Mouse (Mus musculus) kidney, postnatal 14 days (tissue): ENCODE measurements at regions not wholly inside any gene's neighbourhood (a gene's known extent, or its start where the extent isn't known, plus 50 kb on each side); places are given as distances from the start of the nearest gene placed in this dataset.

Experiments used
- DNase-seq: peaks from one replicate; pipeline ENCODE4 v3.0.0; 2022; ENCODE audit warnings: mixed read lengths

DNA sequence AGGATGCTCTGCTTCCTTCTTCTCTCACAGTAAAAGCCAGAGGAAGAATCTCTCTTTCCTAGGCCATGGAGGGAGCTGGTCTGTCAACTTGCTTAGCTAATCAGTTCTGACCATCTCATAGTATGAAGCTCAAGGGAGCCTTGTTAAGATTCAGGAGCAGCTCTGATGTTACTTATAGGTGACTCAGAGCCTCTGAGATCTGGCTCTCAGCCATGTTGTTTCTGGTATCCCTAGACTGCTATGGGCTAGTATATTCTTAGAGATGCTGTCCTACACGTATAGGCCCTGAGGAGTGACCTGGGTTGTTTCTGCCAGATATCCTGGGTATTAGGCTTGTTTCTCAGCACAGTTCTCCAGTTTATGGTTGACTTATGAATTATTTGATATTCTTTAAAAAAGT is 160.9 kb downstream of the 4930564D02Rik start:
- no peak for DNase-seq

DNA sequence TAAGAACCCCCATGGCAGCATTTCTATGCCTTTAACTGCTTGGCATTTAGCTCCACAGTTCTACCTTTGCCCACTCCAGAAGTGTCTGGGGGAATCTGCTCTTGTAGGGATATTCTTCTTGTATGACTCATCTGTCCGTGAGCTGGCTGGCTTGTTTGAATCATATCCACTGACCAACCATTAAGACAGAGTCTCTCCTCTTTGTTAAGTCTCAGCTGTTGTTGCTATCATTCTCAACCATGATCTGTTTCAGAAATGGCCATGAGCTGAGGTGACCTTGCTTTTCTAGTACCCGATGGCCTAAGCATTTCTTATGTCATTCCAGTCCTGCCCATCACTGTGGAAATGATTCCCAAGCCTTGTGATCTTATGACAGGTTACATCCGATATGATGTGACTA is 161.8 kb downstream of the 4930564D02Rik start:
- DNase-seq = no peak

DNA sequence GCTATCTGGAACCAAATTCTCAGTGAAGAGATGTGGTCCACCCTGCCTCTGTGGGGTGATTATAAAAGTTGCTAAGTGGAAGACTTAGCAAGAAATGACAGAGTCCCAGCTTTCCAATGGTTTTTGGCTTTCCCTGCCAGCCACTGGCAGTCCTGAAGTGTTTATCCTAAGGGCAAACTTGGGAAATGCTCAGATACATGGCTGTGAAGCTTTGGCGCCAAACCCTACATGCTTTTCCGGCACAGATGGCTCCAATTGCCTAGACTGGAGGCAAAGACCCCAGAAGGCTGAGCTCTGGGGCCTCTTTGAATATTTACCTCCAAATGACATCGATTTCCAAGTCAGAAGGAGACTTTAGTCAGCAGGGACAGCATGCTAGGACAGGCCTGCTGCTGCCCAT is 174.4 kb downstream of the 4930564D02Rik start:
- DNase-seq = no peak

DNA sequence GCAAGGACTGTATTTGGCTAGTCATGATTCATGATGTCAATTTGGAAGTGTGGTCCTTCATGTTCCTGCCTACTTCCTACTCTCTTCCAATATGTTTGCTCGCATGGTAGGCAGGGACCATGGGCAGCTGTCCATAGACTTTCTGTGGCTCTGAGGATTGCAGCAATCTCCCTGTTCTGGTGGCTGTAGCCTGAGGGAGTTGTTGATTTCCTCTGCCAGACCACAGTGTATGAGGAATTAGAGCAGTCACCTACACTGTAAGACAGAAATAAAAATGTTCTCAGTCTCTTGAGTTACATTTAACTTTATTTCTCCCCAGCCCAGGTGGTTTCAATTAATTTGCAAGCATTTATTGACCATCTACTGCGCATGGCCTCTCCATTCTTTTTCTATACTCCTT is 190.5 kb downstream of the 4930564D02Rik start:
- no peak for DNase-seq

DNA sequence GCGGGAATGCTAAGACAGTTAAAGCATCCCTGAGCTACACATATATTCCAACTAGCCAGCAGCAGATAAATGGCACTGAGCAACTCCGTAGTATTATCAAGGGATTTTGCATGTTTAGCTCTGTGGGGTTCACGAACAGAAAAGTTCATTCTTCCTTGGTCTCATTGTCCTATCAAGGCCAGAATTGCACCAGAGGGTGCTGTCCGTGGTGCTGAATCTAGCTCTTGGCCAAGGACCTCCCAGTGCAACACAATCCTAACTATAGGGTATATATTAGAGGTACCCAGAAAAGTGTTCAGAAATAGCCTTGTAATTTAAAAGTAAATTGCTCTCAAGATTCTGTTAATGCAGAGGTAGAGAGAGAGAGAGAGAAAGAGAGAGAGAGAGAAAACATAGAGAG is 176.9 kb upstream of the Kcnd3 start:
- DNase-seq = peak; percentile 64

DNA sequence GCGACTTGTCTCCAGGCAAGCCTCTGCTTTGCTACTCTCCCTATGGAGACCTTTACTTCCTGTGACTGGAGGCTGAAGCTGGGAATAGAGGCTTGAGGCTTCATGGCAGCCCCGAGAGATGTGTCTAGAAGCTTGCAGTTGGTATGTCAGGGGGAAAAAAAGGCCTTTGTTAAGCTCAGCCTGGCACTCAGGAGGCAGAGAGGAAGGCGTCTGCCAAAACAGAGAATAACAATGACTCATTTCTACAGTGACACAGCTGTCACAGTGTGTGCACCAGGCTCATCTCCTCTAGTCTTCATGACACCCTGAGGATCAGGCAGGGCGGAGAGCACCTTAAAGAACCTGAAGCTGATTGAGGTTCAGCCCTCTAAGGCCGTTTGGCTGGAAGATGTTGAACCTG is 171.2 kb upstream of the Kcnd3 start:
- DNase-seq = no peak

DNA sequence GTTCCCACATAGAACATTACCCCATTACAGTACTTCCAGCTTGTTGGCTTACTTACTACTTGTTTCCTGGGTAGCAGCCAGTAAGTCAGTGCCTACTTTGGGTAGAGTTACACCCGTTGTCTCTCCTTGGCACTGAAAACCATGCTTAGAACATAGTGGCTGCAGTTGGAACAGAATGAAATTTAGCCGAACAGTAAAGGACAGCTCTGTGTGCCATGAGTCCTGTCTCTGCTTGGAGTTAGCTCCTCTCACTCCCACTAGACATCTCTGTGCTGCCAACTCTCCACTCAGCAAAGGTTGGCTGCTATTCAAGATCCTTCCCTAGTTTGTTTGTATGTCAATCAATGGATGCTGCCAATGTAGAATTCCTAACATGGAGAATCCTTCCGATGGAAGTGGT is 170.4 kb upstream of the Kcnd3 start:
- DNase-seq = no peak

DNA sequence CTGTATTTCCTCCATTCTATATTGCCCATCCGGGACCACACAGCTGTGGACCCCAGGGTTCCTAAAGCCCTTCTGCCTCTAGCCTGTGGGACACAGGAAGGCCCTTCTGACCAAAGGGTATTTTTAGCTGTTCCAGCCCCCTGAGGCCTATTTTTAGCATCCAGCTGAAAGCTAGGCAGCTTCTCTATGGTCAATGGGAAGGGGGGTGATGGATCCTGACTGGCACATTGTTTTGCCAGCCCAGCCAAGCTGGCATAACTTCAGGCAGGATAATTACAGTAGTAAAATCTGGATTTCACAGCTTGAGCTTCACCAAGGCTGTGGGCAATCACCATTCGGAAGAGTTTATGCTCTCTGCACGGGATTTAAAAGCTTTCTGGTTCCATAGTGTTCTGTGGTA is 153.9 kb upstream of the Kcnd3 start:
- no peak for DNase-seq

DNA sequence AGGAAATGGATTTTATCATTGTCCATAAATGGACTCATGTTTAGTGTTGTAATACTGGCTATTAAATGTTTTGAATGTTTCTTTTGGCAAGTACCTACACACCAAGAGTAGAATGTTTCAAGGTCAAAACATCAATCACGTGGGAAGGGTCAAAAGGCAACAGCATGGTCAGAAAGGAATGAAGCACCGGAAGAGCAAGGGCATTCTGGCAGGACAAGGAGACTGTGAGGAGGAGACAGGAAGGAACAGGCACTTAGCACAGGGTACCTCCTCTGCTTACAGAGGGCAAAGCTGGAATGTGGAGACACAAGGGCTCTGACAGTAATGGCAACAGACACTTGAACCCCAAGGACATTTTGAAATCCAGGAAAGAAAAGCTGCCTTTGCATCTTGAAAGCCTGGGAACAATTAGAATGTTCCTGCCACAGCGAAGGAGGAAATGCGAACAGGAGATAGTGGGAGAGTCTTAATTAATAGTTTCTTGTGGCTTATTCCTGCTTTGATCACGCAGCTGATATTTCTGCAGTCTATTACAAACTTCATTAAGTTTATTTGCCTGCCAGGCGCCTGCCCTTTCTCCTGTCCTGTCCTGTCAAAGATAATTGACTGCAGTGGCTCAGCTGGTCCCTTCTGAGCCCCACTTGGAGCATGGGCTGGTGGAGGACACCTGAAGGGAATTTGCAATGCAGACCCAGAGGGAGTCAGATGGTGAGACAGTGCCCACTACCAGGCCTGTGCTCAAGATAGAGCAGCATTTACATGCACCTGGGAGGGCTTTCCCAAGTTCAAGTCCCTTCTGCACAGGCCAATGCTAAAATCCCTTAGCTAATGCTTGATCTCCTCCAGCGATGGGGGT is 151.2 kb upstream of the Kcnd3 start:
- peak; percentile 58 for DNase-seq

DNA sequence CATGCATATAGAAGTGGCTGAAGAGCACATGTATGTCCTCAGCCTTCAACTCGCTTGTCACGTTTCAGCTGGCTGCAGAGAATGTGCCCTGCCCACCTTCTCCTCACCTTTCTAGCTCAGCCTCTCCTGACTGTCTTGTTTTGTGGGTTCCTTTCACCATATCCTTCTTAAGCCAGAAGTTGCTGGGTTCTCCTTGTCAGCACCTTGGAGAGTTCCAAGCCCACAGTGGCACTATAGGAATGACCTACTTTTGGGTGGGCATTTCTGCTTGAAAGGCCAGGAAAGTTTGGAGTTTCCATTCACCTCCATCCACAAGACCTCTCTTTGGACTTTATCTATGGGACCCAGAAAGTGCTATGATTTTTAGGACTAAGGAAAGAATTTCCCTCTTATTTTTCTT is 144.5 kb upstream of the Kcnd3 start:
- DNase-seq = peak; percentile 5

DNA sequence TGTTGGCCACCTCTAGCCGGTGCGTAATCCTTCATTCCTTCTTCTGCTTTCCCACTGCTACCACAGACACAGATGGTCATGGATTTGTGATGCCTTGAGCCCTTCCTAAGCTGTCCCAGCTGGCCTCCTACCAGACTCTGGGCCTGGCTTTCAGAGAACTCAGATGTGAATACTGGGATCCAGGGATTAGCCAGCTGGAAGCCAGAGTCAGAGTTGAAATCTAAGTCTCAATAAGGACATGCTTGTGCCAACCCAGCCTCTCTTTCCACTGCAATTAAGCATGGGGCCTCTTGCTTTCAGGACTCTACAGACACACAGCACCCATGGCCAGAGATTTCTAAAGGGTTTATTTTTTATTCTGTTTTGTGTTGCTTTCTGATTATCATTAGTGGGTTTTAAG is 143.1 kb upstream of the Kcnd3 start:
- DNase-seq = no peak

DNA sequence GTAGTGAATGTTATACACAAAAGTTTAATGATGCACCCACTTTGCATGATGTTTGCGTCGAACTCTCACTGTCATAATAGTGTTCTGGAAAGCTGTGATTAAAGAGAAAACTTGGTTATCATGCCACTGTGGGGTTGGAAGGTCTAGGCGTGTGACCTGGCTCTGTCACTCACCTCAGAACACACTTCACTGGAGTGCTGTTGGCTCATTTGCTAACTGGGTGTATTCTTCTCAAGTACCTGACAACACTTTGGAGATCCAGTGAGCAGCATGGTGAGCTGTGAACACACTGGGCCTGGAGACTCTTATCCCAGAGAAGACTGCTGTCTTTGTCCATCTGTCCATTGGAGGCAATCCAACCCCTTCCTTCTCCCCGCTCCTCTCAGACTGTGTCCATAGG is 98.9 kb upstream of the Kcnd3 start:
- no peak for DNase-seq

DNA sequence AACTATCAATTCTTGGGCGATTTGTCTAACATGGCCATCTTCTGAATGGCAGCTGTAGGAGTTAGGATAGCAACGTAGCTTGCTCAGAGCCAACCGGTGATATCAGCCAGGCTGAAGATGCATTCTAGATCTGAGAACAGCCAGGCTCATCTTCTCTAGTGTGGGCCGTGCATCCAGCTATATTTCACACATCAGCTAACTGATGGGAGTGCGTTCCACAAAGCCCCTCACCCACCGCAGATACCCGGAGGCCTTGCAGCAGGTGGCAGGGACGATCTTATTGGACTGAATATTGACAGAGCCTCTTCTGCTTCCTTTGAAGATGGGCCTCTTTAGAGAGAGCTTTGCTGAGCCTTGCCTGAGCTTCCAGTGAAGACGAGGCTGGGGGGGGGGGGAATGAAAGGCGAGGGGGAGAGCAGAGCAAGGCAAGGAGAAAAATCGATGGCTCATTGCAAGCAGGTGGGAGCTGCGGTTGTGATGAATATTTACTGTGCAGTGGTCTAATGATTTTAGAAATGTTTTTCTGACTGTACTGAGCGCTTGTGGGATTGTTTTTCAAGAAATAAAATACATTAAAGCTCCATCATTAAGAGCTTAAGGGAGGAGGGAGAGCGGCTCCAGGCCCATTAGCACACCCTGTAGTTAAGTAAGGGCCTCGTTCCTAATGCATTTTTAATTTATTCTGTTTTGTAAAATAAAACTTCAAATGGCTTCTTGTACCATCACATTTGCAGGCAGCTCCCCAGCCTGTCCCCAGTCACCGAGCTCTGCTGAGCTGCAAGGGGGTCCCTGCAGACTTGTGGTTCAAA is 97.8 kb upstream of the Kcnd3 start:
- no peak for DNase-seq

DNA sequence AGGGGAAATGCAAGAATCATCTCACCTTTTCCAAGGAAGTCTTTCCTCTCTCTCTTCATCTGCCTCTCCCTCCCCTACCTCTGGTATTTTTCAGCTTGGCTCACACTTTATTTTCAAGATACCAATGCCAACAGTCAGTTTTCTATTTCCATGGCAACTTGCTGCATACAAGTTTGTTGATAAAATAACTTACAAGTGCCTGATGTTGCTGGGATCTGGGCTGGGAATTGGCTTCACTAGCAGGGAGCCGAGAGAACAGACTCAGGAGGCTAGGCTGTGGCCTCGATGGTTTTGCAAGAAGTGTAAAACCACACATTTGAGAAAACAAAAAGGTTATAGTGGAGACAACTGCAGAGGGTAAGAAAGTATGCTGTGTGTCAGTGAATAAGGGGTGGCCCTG is 94.6 kb upstream of the Kcnd3 start:
- DNase-seq = no peak

DNA sequence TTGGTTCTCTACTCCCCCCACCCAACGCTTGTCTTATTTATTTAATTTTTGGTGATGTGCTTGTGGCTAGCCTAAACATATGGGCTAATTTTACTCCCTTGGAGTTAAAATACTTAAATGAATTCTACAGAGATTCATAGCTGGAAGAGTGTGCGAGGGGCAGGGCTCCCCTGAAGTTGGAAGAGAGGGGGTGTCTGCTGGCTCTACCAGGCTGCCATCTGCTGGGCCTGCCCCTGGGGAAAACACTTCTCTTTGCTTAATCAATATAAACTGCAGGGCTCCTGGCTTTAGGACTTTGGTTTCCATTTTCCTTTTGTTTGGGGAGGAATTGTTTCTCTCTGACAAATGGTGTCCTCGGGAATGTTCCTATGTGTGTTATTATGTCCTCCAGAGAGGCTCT is 92.5 kb upstream of the Kcnd3 start:
- DNase-seq = no peak

DNA sequence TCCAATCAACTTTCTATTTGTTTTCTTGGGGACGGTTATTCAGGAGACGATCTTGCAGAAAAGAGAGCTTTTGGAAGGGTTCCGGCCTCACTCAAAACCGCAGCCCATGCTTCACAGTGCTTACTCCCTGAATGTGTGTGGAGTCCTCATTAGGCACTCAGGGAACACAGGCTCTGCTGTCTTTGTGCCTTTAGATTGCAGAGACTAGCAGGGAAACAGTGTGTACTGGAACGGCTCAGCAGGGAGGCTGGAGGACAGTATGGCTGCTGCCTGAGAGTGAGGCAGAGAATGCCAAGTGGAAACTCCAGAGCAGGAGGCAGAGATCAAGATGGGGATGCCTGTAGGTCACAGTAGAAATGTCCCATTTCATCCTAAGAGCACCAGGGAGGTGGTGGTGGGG is 87.4 kb upstream of the Kcnd3 start:
- no peak for DNase-seq

DNA sequence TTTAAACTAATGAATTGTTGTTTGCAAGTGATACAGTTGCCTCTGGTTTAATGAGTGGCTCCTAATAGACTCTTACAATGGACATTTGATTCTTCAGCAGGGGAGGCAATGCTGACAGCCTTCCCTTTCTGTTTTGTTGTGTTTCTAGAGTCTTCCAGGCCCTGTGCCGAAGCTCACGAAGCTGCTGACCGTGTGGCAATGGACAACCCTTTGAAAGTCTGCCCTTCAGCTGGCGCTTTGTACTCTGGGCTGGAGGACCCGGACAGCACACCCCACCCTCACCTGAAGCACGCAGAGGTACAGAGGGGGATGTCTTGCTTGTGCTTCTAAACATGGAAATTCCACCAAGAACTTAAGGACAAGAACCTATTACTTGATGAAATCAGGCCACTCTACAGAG is 85.3 kb upstream of the Kcnd3 start:
- no peak for DNase-seq

DNA sequence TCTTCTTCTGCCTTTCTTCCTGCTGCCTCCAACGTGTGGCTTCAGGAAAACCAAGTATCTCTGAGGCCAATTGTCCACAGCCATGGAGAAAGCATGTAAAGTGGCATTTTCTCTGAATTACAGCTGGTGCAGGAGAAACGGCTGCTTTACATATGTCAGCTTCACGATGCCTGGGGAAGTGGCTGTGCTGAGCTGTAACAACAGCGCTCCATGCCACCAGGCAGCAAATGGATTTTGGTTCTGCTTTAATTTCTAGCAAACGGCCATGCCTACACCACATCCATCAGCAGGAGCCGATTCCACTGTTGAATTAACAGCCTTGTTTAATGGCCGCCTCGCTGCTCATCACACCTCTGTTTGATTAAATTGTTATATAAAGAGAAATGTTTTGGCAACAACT is 84.2 kb upstream of the Kcnd3 start:
- DNase-seq = no peak

DNA sequence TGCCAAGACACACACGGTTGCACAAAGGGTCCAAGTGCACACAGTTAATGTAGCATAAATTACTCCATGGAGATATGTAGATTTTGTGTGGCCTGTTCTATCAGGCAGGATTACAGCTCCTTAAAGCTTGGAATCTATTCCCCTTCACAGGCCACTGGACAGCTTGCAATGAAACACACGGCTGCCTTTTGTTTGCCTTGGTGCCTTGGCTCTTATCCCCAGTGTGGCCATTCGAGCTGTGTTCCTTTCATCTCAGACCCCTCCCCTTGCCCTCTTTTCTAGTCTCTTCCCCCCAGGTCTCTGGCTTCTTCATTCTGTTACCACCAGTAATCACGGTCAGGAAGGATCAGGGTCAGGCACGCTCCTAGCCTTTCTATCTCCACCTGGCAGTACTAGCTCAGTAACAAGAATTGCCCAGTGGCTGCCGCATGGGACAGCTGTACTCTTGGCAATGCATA is 79.7 kb upstream of the Kcnd3 start:
- DNase-seq = no peak

DNA sequence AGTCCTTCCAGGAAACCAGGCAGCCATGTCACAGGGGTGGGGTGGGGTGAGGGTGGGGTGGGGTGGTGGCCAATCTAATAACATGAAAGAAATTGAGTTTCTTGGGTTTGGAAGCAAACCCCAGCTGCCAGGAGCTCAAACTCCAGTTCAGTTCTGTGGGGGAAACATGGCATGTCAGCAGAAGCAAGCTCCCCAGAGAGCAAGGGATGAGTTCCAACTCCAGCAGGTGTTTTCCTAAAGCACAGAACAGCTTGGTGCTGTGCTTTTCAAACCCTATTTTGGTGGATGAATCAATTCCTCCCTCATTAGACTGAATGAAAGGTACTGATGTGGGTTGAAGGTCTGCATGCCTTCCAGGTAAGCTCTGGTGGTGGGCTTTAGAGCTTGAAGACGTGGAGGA is 77.8 kb upstream of the Kcnd3 start:
- no peak for DNase-seq

DNA sequence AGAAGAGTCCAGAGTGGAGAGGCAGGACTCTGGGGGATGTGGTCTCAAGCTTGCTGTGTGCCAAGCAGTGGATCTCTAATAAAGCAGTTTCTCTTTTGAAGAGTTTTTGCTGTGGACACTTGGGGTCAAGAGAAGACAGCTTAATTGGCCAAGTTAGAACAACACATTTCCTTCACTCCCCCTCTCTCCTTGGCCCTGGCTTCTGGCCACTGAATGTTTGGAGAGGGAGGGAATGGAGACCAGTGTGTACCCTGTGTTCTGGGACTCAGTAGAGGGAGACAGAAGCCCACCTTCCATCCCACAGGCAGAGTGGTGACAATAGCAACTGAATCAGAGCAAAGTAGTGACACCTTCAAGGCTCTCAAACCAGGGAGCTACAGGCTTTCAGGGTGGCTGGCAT is 77.3 kb upstream of the Kcnd3 start:
- DNase-seq = peak; percentile 49

DNA sequence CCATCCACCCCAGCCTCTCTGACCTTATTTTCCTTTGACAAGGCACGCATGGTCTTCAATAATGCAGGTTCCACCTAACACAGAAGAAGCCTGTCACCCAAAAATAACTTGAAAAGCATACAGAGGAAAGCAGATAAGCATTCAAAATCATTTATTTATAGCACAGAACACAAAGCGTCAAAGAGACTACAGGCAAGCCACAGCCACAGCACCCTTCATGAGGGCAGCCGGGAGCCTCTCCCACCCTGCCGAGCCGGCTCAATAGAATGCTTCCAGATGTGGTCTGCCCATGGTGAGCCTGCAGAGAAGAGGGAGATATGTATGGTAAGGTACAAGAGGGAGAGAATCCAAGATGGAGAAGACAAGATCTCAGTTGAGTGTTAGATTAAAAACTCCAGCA is 76.7 kb upstream of the Kcnd3 start:
- no peak for DNase-seq

DNA sequence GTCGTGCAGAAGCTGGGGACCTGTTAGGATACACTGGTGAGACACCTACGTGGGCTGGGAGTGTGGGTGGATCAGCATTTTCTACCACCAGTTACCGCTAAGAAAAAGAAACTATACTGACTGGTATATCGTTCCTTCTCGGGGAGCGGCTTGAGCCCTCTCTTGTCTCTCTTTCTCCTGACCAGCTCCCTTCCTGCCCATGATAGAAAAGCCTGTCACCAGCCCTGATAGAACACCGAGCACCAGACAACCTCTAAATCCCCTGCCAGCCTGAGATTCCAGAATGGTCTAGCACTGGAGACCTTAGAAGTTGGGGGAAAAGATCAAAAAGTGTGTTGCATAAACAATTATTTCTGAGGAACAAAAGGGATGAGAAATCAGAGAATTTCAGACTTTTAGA is 76.3 kb upstream of the Kcnd3 start:
- DNase-seq = no peak

DNA sequence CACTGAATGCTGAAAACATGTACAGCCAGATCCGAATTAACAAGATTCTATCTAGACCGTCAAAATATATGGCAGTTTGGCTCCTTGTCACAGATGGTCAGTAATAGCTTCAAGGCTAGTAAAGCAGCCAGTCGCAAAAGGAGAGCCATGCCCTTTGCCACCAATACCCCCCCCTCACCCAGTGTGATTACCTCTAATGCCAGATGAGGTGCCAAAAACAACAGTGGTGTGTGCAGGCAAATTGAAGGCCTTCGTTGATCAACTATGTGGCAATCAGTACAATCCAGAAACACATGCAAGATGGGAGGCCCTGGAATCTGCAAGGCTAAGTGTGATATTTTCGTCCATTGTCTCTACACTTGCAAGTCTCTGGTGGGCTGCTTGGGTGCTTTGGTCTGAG is 75.8 kb upstream of the Kcnd3 start:
- no peak for DNase-seq
